Mouse (Mus musculus): Measurements from ENCODE around the gene Brf1.

Gene Brf1

GRCm38 (mm10) chr12:112965783-112966182 lies 34.7 kb downstream of the Brf1 start:
- POLR2A ChIA-PET = interaction anchor here in 1 of 4 experiments (1.2 kb wide), 2 partner anchors 16 to 35 kb away, joined by 3 read pairs; partner anchors contain the start of gene Brf1
- CTCF ChIA-PET = interaction anchor here in 2 of 4 experiments (0.7 to 1.1 kb wide), 2 partner anchors 22 to 127 kb away, joined by 3 read pairs; no protein-coding TSS in a partner anchor

DNA sequence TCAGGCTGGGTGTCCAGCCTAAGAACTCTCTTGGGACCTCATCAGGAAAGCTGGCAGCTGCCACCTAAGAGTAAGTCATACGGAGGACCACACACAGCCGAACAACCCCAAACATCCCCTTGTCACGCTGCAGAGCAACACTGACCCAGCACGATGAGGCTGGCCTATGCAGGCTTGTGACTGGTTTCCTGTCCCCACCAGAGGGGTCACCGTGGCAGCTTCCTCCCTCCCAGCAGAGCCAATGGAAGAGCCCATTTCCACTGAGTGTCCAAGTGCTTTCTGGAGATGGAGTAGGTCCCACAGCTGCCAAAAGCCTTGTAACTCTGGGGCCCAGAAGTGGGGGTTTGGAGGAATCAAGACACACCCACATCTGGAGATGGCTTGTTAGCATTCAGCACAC lies 38.6 kb downstream of the Brf1 start:
- ChIA-PET CTCF (interaction anchor here in 3 of 4 experiments (0.6 to 1.6 kb wide), 5 partner anchors 14 to 41 kb away, joined by 3 to 17 read pairs (median 4); partner anchors contain the start of gene Btbd6 (in 1 of the 3)), POLR2A (interaction anchor here in 2 of 4 experiments (0.9 to 1.3 kb wide), 2 partner anchors 14 to 15 kb away, joined by 3 to 5 read pairs; partner anchors contain the start of gene Btbd6 (in 2 of the 2))

DNA sequence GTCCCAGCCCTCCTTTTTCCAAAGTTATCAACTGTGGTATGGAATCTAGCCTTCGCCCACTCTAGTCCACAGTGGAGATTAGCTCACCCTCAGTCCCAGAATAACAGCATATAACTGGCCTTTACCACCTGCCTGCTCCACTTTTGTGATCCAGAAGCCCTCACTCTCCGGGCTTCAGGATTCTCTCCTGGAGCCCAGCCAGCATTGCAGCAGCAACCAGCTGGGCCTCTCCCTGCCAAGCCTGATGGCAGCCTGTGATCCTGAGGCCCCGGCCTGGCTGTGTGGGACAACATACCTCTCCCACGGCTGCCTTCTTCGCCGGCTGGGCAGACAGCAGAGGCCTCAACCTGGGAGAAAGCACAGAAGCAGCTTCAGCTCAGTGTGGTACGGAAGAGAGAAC lies 39.1 kb downstream of the Brf1 start:
- ChIA-PET POLR2A (interaction anchor here in 3 of 4 experiments (0.7 to 1.3 kb wide), 3 partner anchors 15 to 113 kb away, joined by 3 to 5 read pairs (median 4); partner anchors contain the start of genes Btbd6 (in 1 of the 3) and Tex22 (in 1 of the 3)), CTCF (interaction anchor here in 2 of 4 experiments (0.9 to 1.6 kb wide), 4 partner anchors 14 to 26 kb away, joined by 3 to 6 read pairs (median 4); partner anchors contain the start of gene Btbd6 (in 1 of the 2))

DNA sequence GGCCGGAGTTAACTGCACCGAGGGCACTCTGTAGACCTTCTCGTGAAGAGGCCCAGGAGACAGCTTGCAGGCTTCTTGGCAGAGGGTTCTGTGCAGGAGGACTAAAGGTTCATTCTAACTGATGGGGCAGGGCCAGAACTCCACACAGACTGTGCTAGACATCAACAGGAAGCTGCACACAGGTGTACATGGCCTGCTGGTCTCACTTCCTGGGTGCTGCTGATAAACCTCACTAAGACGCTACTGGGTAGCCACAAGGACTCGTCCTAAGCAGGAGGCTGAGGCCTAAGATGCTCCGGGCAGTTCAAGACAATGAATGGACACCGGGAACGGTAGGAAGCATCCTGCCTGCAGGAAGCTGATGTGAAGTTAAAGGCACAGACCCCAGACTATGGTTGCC lies 41.1 kb downstream of the Brf1 start:
- CTCF ChIA-PET = interaction anchor here in 1 of 4 experiments (0.8 to 1.5 kb wide), 3 partner anchors 12 to 115 kb away, joined by 3 to 6 read pairs (median 4); partner anchors contain the start of genes Btbd6 and Tex22
- POLR2A ChIA-PET = interaction anchor here in 2 of 4 experiments (0.8 to 1.2 kb wide), 4 partner anchors 10 to 18 kb away, joined by 3 to 6 read pairs (median 4); partner anchors contain the start of gene Btbd6 (in 1 of the 2)

DNA sequence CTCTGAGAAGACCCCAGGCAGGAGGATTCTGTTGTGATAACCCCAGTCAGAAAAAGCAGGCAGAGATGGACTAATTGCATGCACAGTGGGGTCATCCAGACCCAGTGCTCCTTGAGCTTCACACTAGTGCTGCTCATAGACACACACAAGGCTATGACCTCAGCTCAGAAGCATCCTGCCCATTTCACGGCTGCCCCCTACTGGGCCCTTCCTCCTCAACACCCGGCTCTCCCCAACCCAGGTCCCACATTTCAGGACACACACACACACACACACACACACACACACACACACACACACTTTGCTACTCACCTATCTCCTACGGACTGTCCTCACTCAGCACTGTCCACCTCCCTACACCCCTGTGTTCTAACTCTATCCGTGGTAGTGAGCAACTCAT lies 42.2 kb downstream of the Brf1 start:
- POLR2A ChIA-PET = interaction anchor here in 3 of 4 experiments (0.7 to 2.0 kb wide), 9 partner anchors 10 to 278 kb away, joined by 3 to 15 read pairs (median 4); partner anchors contain the start of genes Btbd6 (in 3 of the 3) and Tex22 (in 1 of the 3)
- CTCF ChIA-PET = interaction anchor here (0.5 to 1.5 kb wide), 38 partner anchors 9 to 1398 kb away, joined by 3 to 13 read pairs (median 4); partner anchors contain the start of genes Jag2 (in 2 of the 4), Btbd6 (in 1 of the 4), Clba1 (in 1 of the 4) and Nudt14 (in 1 of the 4)

- POLR2A ChIA-PET = interaction anchor here in 1 of 4 experiments (0.6 to 1.9 kb wide), 5 partner anchors 13 to 760 kb away, joined by 3 to 8 read pairs (median 4); partner anchors contain the start of genes Brf1 and Tex22
- CTCF ChIA-PET = interaction anchor here (0.6 to 1.7 kb wide), 17 partner anchors 14 to 1813 kb away, joined by 3 to 6 read pairs (median 3); partner anchors contain the start of genes Clba1 (in 1 of the 4) and Nudt14 (in 1 of the 4)
These were observed 44.7 kb downstream of the Brf1 start for GRCm38 (mm10) chr12:112955800-112956199.

GRCm38 (mm10) chr12:112952926-112953565 lies 47.5 kb downstream of the Brf1 start:
- POLR2A ChIA-PET = interaction anchor here in 2 of 4 experiments (0.6 to 0.9 kb wide), 3 partner anchors 12 to 23 kb away, joined by 3 to 5 read pairs (median 3); partner anchors contain the start of gene Btbd6 (in 1 of the 2)
- CTCF ChIA-PET = interaction anchor here in 1 of 4 experiments (1.1 kb wide), 2 partner anchors 77 to 229 kb away, joined by 3 read pairs; no protein-coding TSS in a partner anchor

DNA sequence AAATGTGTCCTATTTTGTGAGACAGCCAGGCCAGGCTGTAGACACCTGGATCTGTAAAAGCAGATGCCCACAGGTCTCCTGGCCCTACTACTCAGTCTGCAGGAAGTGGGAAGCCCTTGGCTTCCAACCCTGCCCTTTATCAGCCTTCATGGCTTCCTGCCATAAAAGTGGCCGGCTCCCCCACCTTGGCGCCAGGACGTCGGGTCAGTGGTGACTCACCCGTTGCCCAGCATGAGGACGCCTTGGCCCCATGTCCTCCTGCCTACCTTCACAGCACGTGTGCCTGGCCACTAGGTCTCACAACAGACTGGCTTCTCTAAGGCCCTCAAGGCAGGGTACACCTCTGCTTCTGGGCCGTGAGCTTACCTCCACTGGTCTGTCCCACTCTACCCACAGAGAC lies 48.1 kb downstream of the Brf1 start:
- ChIA-PET POLR2A (interaction anchor here in 2 of 4 experiments (0.6 to 0.9 kb wide), 2 partner anchors 18 to 24 kb away, joined by 3 to 5 read pairs; partner anchors contain the start of gene Btbd6 (in 1 of the 2)), CTCF (interaction anchor here in 1 of 4 experiments (1.1 kb wide), 2 partner anchors 77 to 229 kb away, joined by 3 read pairs; no protein-coding TSS in a partner anchor)

DNA sequence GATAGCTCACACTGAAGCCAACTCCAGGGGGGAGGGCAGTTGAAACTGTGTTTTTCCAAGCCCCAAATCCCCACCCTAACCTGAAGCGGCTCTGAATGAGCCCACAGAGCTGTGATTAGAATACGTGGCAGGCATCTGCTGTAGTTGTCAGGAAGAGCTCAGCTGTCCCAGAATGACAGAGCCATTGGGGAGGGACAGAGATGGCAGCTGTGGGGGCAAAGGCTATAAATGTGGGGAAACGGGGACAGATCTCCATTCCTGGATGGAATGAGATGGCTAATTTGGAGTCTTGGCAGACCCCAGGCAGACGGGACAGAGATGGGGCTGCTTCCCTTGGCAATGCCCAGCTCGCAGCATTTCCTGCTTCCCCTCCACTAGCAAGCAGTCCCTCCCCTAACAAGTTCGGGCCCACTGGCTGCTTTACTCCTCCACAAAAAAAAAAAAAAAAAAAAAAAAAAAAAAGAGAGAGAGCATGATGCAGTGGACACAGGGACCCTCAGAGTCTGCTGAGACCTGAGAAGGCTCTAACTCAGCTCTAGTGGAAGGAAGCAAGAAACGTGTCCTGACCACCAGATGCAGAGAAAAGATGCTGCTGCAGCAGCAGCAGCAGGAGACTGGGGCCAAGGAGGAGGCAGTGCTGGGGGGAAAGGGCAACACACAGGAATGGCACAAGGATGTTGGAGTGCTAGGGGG lies 49.2 kb downstream of the Brf1 start:
- ChIA-PET POLR2A (interaction anchor here in 3 of 4 experiments (0.6 to 1.9 kb wide), 7 partner anchors 10 to 230 kb away, joined by 3 to 14 read pairs (median 5); partner anchors contain the start of genes Nudt14 (in 2 of the 3) and Crip2 (in 1 of the 3)), CTCF (interaction anchor here in 3 of 4 experiments (0.7 to 1.7 kb wide), 9 partner anchors 10 to 270 kb away, joined by 3 to 8 read pairs (median 4); partner anchors contain the start of genes Btbd6 (in 1 of the 3), Cdca4 (in 1 of the 3), Jag2 (in 1 of the 3) and Nudt14 (in 1 of the 3))

DNA sequence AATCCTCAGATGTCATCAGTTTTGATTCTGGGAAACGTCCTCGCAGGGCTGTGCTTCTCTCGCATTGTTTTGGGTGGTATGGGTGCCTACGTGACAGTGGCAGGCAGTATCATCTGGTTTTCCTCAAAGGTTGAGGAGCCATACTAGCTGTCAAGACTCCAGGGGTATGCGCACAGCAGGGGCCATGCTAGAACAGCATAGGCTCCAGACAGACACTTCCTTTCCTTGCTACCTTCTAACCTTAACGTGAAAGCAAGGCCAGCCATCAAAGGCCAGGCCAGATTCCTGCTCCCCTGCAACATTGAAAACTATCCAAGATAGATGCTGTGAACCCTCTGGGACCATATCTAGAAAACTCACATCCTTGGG lies 49.8 kb downstream of the Brf1 start:
- ChIA-PET CTCF (interaction anchor here in 3 of 4 experiments (0.7 to 2.7 kb wide), 19 partner anchors 7 to 276 kb away, joined by 3 to 8 read pairs (median 4); partner anchors contain the start of genes Jag2 (in 2 of the 3), Akt1 (in 1 of the 3), Btbd6 (in 1 of the 3) and Cdca4 (in 1 of the 3)), POLR2A (interaction anchor here (0.6 to 2.3 kb wide), 17 partner anchors 9 to 363 kb away, joined by 3 to 14 read pairs (median 4); partner anchors contain the start of genes Nudt14 (in 2 of the 4), Brf1 (in 1 of the 4), Btbd6 (in 1 of the 4) and Gpr132 (in 1 of the 4))

- CTCF ChIA-PET = interaction anchor here in 3 of 4 experiments (0.7 to 2.7 kb wide), 22 partner anchors 8 to 275 kb away, joined by 3 to 8 read pairs (median 4); partner anchors contain the start of genes Btbd6 (in 2 of the 3), Jag2 (in 2 of the 3), Akt1 (in 1 of the 3) and Nudt14 (in 1 of the 3)
- POLR2A ChIA-PET = interaction anchor here (0.6 to 3.4 kb wide), 28 partner anchors 8 to 364 kb away, joined by 3 to 15 read pairs (median 4); partner anchors contain the start of genes Btbd6 (in 2 of the 4), Nudt14 (in 2 of the 4), Tex22 (in 2 of the 4) and Brf1 (in 1 of the 4)
These were observed 50.3 kb downstream of the Brf1 start for GRCm38 (mm10) chr12:112950040-112950760.

- ChIA-PET CTCF (interaction anchor here in 3 of 4 experiments (0.6 to 3.4 kb wide), 17 partner anchors 8 to 201 kb away, joined by 3 to 12 read pairs (median 4); partner anchors contain the start of genes Jag2 (in 3 of the 3), Brf1 (in 1 of the 3) and Btbd6 (in 1 of the 3)), POLR2A (interaction anchor here in 3 of 4 experiments (0.6 to 3.4 kb wide), 10 partner anchors 8 to 200 kb away, joined by 3 to 15 read pairs (median 4); partner anchors contain the start of genes Btbd6 (in 1 of the 3), Jag2 (in 1 of the 3) and Tex22 (in 1 of the 3))
These were observed 53.2 kb downstream of the Brf1 start for GRCm38 (mm10) chr12:112947307-112947706.

DNA sequence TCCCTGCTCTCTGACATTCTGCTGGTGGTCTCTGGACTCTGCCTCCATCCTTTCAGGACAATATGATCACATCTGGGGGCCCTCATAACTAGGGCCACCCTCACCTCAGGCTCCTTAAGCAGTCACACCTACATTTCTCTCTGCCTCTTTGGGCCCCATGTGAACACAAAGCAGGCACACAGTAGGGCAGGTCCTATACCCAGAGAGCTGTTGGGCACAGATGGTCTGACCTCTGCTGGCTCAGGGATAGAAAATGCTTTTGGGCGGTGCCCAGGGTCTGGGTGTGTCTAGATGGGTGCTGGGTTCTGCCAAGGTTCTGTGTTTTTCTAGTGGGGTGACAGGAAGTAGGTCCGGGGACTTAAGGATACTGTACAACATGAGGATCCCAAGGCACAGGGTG lies 56.8 kb downstream of the Brf1 start:
- CTCF ChIA-PET = interaction anchor here in 1 of 4 experiments (1.0 to 2.7 kb wide), 2 partner anchors 11 to 68 kb away, joined by 3 to 12 read pairs; no protein-coding TSS in a partner anchor
- POLR2A ChIA-PET = interaction anchor here in 1 of 4 experiments (1.3 kb wide), 1 partner anchor 11 kb away, joined by 3 read pairs; no protein-coding TSS in a partner anchor

GRCm38 (mm10) chr12:112941776-112942713 lies 58.5 kb downstream of the Brf1 start, which contains the start of gene Nudt14:
Gene Nudt14, minus strand, starts transcription at chr12:112942124.
- POLR2A ChIA-PET = interaction anchor here in 3 of 4 experiments (0.6 to 1.7 kb wide), 27 partner anchors 8 to 249 kb away, joined by 3 to 14 read pairs (median 4); partner anchors contain the start of genes Brf1 (in 2 of the 3), Jag2 (in 2 of the 3), Btbd6 (in 1 of the 3) and Clba1 (in 1 of the 3)
- CTCF ChIA-PET = interaction anchor here (0.5 to 2.7 kb wide), 20 partner anchors 7 to 795 kb away, joined by 3 to 17 read pairs (median 4); partner anchors contain the start of genes Crip1 (in 1 of the 4), Crip2 (in 1 of the 4) and Jag2 (in 1 of the 4)

Data from embryonic stem cell, embryonic (primary cell).